Mouse (Mus musculus): ENCODE data around the gene Eif4e3.

Gene Eif4e3

DNA sequence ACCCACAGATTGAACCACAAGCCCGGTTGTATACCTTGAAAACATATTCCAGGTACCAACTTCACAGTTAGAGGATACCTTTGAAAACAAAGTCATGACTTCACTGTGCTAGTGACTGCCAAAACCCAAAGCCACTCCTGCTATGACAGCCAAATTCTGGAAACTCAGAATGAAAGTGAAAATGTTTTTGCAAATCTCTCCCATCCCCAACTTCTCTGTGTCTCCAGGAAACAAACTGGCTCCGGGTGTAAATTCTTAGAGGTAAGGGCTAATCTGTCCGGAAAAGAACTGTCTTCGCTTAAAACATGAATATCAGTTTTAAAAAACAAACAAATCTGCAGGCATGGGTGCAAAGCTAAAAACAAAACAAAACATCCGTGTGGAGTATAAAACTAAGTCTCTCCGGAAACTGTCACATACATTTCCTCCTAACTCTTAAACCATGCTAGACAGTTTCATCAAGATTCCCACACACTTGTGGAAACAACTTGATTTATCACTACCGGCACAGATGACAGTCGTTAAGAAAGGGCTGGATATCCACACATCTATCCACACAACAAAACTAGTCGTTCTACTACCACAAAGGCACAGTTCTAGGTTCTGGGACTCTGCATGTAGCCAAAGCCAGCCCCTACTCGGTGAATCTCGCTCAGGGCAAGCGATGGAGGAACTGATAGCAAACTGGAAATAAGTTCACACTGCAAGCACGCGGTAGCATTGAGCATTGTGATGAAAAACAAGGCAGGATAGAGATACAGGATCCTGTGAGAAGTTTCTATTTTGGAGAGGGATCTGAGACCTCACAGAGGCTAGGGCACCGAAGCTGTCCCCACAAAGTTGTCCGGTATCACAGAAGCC is 884 bp downstream of the Eif4e3 start:
- DNase-seq (ENCODE audit: low spot score), result no peak

DNA sequence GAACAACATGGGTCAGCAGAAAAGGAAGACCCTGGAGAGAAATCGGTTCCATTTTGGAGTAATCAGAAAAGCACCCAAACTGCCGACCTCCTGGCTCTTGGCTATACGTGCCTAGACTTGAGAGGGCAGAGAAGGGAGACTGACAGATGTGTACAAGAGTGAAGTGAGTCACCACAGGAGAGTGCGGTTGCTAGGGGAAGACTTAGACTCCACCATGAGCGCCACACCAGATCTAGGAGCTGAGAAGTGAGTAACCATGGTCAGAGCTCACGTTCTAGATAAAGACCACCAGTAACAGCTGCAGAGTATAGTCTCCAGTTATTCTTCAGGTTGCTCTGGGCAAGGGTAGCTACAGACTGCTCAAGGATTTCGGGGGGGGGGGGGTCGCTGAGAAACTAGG is 3.3 kb downstream of the Eif4e3 start:
- no peak for DNase-seq (ENCODE audit: low spot score)

DNA sequence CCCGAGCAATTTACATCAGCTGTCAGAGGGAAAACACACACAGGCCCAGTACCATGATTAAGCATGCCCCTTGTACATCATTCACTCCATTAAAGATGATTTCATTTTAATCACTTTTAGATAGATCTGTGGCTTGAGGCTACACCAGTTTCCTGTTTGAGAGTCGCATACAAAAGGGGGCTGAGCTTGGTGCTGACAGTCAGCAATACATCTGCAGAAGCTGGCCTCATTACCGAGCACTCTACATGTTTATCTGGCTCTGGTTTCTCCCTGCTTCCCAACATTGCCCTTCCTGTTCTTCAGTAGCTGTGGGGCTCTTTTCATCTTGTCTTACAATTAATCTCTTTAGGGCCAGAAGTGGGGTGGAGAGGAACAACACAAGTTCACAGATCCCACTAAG is 6.1 kb downstream of the Eif4e3 start:
- DNase-seq (ENCODE audit: low spot score), result no peak

DNA sequence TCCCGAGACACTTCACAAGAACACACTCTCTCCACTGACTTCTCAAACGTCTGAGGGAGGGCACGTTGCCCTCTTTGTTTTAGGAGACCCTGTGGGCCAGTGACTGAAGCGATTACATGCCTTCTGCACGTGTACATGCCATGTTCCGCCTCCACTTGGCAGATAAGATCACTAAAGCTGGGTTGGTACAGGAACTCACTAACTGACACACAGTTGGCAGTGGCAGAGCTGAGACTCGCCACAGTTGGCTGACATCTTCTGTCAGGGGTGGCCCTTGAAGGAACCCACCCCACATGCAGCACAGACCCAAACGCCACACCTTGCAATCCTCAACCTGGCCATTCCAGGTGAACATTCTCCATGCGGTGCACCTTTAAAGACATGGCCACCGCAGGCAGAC is 8.0 kb downstream of the Eif4e3 start:
- DNase-seq (ENCODE audit: low spot score), result no peak

DNA sequence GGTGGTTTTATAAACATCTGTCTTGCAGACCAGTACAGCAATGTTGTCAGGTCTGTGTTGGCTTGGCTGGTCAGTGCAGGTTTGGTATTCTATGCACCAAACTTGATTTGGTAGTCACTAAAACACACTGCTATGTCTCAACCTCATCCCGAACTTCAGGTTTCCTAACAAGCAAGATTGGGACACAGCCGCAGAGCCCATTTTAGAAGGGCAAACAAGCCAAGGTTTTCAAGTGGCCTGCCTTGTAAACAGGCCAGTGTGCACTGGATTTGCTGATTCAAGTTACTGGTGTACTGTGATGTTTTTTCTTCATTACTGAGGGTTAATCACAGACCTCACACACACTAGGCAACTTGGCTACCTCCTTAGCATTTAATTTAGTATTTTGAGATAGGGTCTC is 10.5 kb downstream of the Eif4e3 start:
- no peak for DNase-seq (ENCODE audit: low spot score)

DNA sequence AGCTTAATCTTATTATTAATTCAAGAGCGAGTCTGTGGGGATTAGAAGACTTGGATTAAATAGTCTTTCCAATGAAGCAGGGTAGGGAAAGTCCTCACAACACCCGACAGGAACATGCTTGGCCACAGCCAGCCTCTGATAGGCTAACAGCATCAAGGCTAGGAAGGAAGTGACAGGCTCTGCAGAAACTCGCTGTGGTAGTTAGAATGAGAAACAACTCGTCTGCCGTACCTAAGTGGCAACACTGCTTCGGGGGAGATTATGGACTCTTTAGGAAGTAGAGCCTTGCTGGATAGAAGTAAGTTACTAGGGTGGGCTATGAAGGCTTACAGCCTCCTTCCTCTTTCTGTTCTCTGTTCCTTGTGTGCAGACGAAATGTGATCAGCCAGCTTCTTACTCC is 11.1 kb downstream of the Eif4e3 start:
- DNase-seq (ENCODE audit: low spot score), result no peak

DNA sequence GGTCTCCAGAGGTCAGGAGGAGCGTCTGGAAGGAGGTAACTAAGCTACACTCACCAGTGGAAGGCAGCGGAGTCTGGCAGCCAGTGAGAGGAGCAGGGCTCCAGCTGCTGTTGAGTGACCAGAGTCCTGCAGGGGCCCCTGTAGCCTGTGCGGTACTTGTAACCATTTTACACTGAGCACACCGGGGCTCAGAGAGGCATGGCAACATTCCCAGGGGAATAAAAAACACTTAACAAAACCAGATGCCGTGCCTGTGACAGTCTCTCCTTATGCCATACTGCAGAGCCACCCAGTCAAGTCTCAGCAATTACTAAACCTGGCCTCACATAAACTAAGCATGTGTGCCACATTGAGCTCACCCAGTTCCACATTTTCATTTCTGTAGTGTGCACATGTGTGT is 12.2 kb downstream of the Eif4e3 start:
- DNase-seq (ENCODE audit: low spot score), result no peak

DNA sequence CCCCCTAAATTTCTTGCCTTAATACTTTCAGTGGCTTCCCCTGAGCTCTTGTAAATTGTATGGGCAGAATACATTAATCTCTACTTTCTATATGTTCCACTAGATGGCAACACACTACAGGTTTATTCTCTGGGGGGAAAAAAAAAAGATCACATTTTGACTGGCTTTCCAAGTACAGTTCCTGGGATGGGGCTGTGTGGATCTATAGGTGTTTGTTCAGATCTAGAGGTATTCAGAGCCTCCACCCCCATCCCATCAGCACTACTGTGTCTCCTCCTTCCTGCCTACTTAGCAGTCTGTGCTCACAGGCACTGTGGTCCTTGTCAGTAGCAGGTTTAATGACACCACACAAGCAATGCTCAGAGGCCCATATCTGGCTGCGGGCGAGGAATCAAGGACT is 14.2 kb downstream of the Eif4e3 start:
- DNase-seq (ENCODE audit: low spot score), result no peak

DNA sequence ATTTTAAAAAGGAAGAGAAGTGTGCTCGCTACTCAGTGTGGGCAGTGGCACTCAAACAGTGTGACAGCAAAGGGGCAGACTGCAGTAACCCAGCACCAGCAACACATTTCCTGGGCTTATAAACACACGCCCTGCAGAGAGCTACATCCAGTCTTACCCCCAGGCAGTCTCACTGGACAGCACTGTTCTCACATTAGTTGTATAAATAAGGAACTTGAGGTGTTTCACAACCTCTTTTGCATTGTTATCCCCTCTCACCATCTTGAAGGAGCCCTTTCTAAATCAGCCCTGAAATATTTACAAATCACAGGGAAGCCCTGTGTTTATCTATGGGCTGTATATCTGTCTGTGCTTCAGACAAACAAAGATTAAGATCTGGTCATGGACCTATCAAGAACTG is 17.3 kb downstream of the Eif4e3 start:
- DNase-seq (ENCODE audit: low spot score), result no peak

DNA sequence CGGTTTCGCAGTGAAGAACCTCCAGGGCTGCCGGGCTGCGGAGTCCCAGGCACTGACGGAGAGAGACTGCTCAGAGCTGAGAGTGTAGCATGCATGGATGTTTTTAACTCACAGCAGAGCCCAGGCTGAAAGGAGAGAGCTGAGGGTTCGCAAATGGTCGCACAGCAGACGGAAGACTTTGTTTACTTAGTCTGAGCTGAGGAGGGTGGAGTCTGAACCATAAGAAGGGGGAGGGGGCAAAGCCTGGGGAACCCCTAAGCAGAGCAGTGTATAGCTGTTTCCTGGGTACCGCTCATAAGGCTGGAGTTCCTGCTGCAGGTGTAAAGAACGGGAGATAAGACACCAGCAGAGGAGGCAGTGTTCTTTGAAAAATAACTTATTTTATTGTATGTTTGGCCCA is 20.2 kb downstream of the Eif4e3 start:
- no peak for DNase-seq (ENCODE audit: low spot score)

DNA sequence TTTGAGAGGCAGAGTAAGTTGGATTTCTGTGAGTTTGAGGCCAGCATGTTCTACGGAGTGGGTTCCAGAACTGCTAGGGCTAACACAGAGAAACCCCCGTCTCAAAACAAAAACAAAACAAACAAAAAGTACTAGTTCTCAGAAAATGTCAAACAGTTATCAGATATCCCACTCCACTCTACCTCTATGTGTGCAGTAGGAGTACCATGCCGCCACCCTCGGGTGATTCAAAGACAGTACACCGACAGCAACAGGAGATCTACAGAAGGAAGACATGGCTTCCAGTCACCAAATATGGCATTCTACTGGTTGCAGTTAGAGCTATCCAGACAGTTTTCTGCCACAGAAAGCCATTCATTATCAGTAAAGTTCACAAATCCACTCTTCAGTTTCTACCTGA is 21.7 kb downstream of the Eif4e3 start:
- no peak for DNase-seq (ENCODE audit: low spot score)

DNA sequence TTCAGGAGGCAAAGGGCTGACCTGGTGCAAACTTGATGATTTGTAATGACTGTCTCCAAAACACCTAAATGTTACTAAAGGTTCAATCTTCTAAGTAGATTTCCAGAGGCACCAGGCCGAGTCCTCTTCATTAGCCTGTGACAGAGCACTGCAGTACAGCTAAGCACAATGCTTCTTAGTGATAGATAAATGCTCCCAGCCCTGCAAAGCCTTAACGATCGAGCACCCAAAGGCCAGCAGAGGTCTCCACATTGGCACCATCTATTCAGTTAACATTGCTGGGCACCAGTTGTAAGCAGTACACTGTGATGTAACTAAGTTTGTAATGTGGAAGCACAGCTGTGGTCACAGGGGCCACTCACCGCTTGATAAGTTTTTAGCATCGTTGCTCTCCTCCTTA is 22.2 kb downstream of the Eif4e3 start:
- DNase-seq (ENCODE audit: low spot score), result no peak

DNA sequence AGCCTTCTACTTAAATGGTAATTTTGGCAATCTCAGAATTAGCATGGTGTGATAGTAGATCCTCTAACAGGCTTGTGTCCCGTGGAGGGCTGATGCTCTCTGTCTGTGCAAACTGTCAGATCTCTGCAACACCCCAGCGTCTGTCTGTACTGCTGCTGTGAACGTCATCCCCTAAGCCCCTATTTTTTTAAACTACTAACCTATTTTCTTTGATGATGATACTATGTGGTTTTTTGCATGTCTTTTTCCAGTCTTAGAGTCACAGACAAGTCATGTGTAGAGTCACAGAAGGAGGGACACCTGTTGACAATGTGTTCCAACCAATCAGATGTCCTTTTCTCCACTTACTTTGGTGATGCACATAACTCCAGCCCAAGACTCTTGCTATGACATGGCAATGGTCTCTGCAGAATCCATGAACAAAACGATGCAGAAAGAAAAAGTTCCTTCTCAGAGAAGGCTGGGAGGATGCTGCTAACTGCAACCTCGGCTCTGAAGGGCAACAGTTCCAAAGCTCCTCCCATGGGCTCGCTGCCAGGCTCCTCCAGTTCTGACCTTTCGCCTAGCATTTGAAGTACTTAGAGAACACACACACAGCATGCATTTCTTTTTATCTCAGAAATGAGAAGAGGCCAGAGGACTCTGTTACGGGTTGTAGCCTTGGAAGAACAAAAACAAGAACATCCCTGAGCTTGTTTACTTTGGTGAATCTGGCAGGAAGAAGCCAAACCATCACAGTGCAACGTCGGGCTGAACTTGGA is 23.0 kb downstream of the Eif4e3 start:
- DNase-seq (ENCODE audit: low spot score), result peak; percentile 56

DNA sequence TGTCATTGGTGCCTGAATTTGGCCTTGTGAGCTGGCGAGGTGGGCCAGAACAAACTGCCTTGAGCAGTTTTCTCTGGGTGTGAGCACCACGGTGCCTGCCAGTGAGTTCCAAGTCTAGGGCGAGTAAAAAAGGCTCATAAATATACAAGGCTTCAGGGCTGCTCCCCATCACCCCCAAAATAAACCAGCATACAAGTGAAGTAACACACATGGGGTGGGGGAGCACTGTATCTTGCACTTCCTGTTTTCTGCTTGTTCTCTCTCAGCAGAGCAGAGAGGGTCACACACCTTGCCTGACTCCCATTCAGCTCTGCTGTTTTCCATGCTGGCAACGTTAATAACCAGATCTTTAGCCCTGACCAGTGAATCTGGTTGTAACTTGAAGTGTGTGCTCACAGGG is 29.1 kb downstream of the Eif4e3 start:
- DNase-seq (ENCODE audit: low spot score), result no peak

DNA sequence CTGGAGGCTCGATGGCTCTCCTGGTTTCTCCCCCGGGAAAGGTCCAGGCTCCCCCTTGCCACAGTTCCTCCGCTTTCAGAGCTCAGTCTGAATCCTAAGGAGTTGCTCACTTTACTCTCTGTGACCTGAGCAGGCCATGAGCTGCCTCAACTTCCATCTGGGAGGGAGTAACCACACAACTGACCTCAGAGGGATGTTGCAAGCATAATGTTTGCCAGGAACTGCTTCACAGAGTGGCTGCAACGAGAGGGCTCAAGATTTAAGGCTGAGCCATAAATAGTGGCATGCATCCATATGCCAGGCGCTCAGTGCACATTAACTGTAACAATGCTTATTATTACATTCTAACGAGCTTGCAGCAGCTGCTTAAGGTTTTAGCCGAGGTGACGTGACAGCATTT is 29.8 kb downstream of the Eif4e3 start:
- DNase-seq (ENCODE audit: low spot score), result no peak

DNA sequence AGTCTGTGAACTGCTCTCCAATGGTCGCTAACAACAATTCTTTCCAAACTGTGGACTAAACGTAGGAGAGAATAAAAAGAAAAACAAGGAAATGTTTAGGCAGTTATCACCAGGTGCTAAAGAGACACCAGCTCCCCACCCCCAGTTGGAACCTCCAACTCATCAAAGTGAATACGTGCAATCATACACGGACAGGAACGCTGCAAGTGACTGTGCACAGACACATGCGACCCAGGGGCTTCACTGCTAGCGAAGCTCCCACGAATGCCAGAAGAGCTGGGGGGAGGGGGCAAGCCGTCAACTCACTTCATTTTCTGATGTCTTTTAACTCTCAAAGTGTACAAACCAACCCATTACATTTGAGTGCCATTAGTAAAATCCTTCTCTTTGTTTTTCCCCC is 30.4 kb downstream of the Eif4e3 start:
- no peak for DNase-seq (ENCODE audit: low spot score)

DNA sequence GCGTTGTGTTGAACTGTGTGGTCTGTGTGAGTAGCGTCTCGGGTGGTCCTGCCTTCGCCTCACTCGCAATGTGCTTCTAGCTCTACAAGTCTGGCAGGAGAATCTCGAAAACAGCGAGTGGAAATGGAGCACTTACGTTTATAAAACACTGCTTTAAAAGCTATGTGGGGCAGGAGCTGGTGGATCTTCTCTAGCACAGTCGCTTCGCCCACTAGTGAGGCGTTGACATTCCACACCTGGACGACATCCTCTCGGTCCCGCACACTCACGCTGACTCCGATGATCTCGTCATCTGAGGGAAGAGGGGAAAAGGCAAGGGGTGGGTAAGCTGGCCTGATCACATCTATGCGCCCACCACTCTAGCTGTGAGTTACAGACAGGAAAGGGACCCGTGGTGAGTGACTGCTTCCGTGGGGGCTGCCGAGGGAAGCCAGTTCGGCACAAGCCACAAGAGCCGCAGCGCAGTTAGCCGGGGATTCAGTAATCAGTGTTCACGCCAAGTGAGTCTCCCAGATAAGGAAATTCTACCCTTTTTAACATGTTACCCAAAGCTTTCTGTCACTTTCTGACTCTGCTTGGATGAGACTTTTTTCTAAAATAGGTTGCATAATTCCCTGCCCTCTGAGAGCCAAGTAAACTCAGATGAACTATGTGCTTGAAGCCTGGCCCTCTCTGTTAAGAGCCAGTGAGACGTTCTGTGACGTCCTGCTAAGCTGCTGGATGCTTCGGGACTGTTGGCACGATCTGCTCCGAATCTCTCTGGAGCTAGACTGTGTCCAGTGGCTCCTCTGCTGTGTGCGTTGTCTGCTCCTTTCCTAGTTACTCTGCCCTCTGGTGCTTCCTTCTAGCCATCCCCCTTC is 34.2 kb downstream of the Eif4e3 start:
- DNase-seq (ENCODE audit: low spot score), result no peak

DNA sequence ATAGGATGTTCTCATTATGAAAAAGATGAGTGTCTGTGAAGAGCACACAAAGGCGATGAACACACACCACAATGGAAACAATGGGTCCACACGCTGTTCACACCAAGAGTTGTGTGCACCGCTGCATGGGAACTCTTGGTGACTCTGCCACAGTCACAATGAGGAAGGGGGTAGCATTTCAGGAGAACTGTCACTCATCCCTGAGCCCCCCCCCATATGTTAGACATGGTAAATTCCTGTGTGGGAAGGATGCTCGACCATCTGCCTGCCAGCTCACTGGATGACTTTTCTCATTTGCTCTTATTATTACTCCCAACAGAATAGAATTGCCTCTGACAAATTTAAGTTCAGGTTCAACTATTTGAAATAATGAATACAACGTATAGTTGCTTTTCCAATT is 34.9 kb downstream of the Eif4e3 start:
- DNase-seq (ENCODE audit: low spot score), result no peak

DNA sequence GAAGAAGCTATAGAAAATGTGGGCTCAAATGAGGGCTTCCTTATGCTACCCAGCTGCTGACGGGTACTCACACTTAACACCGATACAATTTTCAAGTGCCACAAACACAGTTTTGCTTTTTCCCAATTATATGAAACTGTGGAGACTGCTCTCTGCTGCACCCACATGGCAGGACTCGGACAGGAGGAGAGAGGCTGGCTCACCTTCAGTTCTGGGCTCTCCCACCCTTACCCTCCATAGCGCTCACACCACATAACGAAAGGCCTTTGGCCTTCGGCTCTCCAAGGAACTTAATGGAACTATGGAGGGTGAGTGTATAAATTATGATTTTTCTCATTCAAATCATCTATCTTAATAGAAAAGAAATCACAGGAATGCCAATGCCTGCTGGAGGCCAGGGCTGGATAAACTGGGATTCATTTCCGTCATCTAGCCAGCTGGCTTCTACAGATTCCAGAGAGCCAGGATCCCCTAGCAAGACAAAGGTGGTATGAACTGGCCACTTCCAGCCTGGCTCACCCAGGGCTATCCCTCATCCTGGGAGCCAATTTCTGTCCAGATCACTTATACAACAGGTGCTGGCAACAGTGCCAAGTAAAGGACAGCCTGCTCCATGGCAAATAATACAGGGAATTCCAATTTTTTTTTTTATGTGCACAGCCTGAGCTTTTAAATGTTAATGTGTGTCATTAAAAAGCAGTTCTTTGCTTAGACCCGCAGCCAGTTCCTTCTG is 36.7 kb downstream of the Eif4e3 start:
- no peak for DNase-seq (ENCODE audit: low spot score)

DNA sequence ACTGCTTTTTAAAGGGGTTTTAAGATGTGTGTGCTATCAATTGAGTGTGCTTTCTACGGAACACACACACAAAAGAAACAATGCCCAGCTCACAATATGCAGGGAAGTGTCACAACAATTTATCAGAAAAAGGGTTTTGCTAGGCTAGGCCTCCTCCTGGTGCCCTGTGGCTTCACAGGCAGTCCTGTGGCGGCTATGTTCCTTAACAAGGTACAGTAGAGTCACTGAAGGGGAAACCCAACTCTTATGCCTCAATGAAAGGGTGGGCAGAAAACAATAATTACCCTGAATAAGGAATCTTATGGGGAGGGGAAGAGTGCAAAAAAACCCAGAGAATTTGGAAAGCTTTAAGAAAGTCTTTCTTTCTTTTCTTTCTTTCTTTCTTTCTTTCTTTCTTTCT is 40.2 kb downstream of the Eif4e3 start:
- no peak for DNase-seq (ENCODE audit: low spot score)

DNA sequence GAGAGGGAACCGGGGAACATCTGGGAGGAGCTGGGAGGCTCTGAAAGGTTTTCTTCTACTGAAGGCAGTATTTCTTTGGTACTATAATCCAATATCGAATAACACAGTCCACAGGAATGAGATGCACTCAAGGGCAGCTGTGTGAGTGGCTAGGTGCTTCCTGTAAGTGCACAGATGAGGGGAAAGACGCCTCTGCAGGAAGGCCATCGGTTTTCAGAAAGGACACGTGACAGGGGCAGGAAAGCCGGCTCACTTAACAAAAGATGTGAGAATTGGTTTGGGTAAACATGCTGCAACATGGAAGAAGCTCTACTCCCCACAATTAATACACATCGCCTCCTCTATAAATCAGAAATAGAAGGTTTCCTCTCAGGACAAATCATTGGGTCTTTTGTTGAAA is 40.8 kb downstream of the Eif4e3 start:
- no peak for DNase-seq (ENCODE audit: low spot score)

DNA sequence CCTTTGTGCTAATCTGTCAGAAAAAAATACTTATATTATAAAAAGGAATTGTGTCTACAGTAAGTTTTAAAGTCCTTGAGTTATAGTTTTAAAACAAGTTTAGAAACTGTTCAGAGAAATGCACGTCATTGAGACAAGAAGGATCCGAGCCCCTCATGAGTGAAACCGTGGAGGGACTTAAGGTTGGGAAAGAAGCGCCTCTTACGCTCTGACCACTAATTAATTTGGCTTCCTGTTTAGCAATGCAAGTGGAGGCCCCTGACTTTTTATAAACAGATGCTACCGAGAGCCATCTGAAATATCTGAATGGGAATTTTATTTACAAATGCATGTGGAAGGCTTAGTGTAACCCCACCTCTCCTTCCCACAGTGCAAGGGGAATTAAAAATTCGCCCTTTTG is 41.3 kb downstream of the Eif4e3 start:
- no peak for DNase-seq (ENCODE audit: low spot score)

Measured in ovary, postnatal 14 days (tissue).